Mouse (Mus musculus) CD8-positive naive resting alpha-beta T cell, adult 57 days (primary cell): ENCODE measurements around the gene Akr1b8. TPM values are rescaled to one million over a fixed set of nuclear protein-coding genes. Genes with fewer than 3 reads are reported as not detected.

ENCODE experiments used
- total RNA-seq: library from RNA; stranded (reverse); gene quantifications from one replicate; pipeline ENCODE4 v1.2.4, GENCODE M21; 2023

Akr1b8 gene
- total RNA-seq = not detected

GRCm38 (mm10) chr6:34353658-34354353 is at the start of gene Akr1b8:
Gene Akr1b8, plus strand, starts transcription at chr6:34354119.

DNA sequence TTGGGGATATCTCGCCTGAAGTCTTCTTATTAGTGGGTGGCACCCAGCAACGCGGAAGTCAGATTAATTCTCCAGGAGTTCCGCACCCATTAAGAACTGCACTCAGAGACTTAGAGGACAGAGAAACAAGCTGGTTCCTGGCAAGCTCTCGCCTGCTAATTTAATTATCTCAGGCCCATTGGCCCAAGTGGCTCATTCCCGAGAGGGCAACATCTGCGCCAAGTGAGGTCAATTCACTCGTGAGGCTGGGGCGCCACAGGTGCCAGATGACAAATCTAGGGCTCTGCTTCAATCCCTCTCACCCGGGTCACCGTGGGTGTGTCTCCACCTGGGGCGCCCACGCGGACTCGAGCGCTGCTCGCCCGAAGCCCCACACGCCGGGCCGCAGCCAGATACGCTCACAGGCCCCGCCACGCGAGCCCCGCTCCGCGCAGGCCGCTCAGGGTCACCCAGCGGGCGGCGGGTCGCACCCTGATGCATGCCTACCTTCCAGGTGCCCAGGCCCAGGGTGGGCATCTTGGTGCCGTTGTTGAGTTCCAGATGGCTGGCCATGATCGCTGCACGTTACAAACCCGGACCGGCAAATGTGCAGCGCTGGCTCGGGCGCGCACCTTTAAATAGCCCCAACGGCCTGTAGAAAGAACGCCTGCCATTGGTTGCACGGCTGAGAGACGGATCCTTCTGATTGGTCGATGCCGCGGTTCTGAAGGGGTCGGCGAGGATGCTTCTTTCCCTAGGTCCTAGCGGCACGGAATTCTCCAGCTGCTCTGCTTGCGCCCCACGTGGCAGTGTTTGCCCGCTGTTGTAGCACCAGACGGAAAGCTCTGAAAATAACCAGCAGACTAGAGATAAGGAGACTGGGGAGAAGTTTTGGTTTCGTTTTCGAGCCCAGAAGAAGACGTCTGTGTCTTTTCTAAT is 36.8 kb upstream of the Akr1b8 start, which contains the start of gene Akr1b3:
Gene Akr1b3, minus strand, starts transcription at position 625 of the 918 bp plus-strand sequence.

GRCm38 (mm10) chr6:34384110-34384661 is 30.3 kb downstream of the Akr1b8 start, which contains the start of gene Akr1b10:
Gene Akr1b10, plus strand, starts transcription at chr6:34384218.

DNA sequence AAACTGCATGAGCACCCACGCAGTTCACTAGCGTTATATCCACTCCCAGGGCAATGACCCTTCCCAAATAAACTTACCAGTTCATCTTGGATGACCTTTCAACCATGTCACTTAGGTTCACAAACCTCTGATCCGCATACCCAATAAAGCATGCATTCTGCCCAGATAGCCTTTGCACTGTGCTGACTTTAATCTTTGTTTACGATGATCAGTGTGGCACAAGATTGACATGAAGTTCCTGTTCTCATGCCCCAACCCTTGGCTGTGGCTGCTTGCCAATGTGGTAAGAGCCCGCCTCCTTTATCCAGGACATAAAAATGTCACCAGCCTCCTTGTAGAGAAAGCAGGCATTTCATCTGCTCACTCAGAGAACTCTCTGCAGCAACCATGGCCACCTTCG is 58.1 kb downstream of the Akr1b8 start, which contains the start of gene Akr1b7:
Gene Akr1b7, plus strand, starts transcription at position 312 of the 400 bp plus-strand sequence.

Other genes starting within 250 kb of the Akr1b8 start
- gene Slc35b4, start 177.0 kb upstream of the Akr1b8 start, total RNA-seq = 25.9 TPM
- 115 TPM for gene Akr1b3, start 36.6 kb upstream of the Akr1b8 start, total RNA-seq
- 26.4 TPM for gene Akr1b10, start 30.1 kb downstream of the Akr1b8 start, total RNA-seq
- gene Akr1b7, start 58.2 kb downstream of the Akr1b8 start, total RNA-seq = 0.40 TPM
- gene Bpgm, start 122.1 kb downstream of the Akr1b8 start, total RNA-seq = 37.1 TPM
- not detected for gene Cald1, start 244.4 kb downstream of the Akr1b8 start, total RNA-seq